Mouse (Mus musculus): ENCODE data around the gene Sdk1. TPM values are rescaled to one million over a fixed set of nuclear protein-coding genes. Genes with fewer than 3 reads are reported as not detected.

Gene Sdk1
- total RNA-seq, 1 experiment = 1.2 TPM

- H3K9me3 ChIP-seq (ENCODE audit: control insufficient read depth, insufficient read depth, low read depth, low read length) = no peaks in the 10 kb centered on the region
- no peaks in the 10 kb centered on the region for H3K4me1 ChIP-seq (ENCODE audit: control insufficient read depth in 2 of 2, insufficient read depth in 2 of 2, low read length in 2 of 2, poor library complexity in 1 of 2)
- no peak overlapping the region for H3K9ac ChIP-seq (ENCODE audit: insufficient read depth, low read depth, low read length, poor library complexity, severe bottlenecking)
- TF ChIP-seq ZC3H11A (IDR thresholded peaks at IDR 0.05; ENCODE audit: borderline replicate concordance, low read depth, low read length) (no peak), MAFK (IDR thresholded peaks at IDR 0.05; ENCODE audit: insufficient read depth, low read depth, low read length) (no peak), HCFC1 (IDR thresholded peaks at IDR 0.05; ENCODE audit: borderline replicate concordance, insufficient read depth, low read length) (no peak), ZNF384 (IDR thresholded peaks at IDR 0.05; ENCODE audit: low read depth, low read length) (no peak), CHD2 (IDR thresholded peaks at IDR 0.05; ENCODE audit: low read depth, low read length) (no peak)
- no peak overlapping the region for H3K27ac ChIP-seq (ENCODE audit: insufficient read depth, low read depth, low read length, poor library complexity, severe bottlenecking)
- H3K4me3 ChIP-seq (ENCODE audit: insufficient read depth in 1 of 2, low read depth in 1 of 2, low read length in 2 of 2, poor library complexity in 1 of 2, severe bottlenecking in 1 of 2) = no peak overlapping the region
- no peak for DNase-seq (ENCODE audit: low read depth, low spot score)
- H3K36me3 ChIP-seq (ENCODE audit: control insufficient read depth, insufficient read depth, low read length, poor library complexity, severe bottlenecking) = no peaks in the 10 kb centered on the region
- in situ Hi-C loops (cut with MboI; ENCODE audit: low sequenced_read_pairs in 2 of 2, unreplicated experiment in 2 of 2) = no loop called here
These were observed 542.2 kb downstream of the Sdk1 start for GRCm38 (mm10) chr5:141783516-141783915.

- Histone ChIP-seq H3K4me1 (ENCODE audit: control insufficient read depth in 2 of 2, insufficient read depth in 2 of 2, low read length in 2 of 2, poor library complexity in 1 of 2) (no peaks in the 10 kb centered on the region), H3K9me3 (ENCODE audit: control insufficient read depth, insufficient read depth, low read depth, low read length) (no peaks in the 10 kb centered on the region), H3K9ac (ENCODE audit: insufficient read depth, low read depth, low read length, poor library complexity, severe bottlenecking) (no peak overlapping the region), H3K36me3 (ENCODE audit: control insufficient read depth, insufficient read depth, low read length, poor library complexity, severe bottlenecking) (no peaks in the 10 kb centered on the region), H3K4me3 (ENCODE audit: insufficient read depth in 1 of 2, low read depth in 1 of 2, low read length in 2 of 2, poor library complexity in 1 of 2, severe bottlenecking in 1 of 2) (no peak overlapping the region), H3K27ac (ENCODE audit: insufficient read depth, low read depth, low read length, poor library complexity, severe bottlenecking) (no peak overlapping the region)
- TF ChIP-seq CHD2 (IDR thresholded peaks at IDR 0.05; ENCODE audit: low read depth, low read length) (no peak), HCFC1 (IDR thresholded peaks at IDR 0.05; ENCODE audit: borderline replicate concordance, insufficient read depth, low read length) (no peak), ZNF384 (IDR thresholded peaks at IDR 0.05; ENCODE audit: low read depth, low read length) (no peak), ZC3H11A (IDR thresholded peaks at IDR 0.05; ENCODE audit: borderline replicate concordance, low read depth, low read length) (no peak), MAFK (IDR thresholded peaks at IDR 0.05; ENCODE audit: insufficient read depth, low read depth, low read length) (no peak)
- DNase-seq (ENCODE audit: low read depth, low spot score) = no peak
- in situ Hi-C loops (cut with MboI; ENCODE audit: low sequenced_read_pairs in 2 of 2, unreplicated experiment in 2 of 2) = no loop called here
These were observed 552.6 kb downstream of the Sdk1 start for GRCm38 (mm10) chr5:141793926-141794325.

GRCm38 (mm10) chr5:141823823-141824330, 582.6 kb downstream of the Sdk1 start:
- in situ Hi-C loops (cut with MboI; ENCODE audit: low sequenced_read_pairs in 2 of 2, unreplicated experiment in 2 of 2) = no loop called here
- Histone ChIP-seq H3K9ac (ENCODE audit: insufficient read depth, low read depth, low read length, poor library complexity, severe bottlenecking) (no peak overlapping the region), H3K36me3 (ENCODE audit: control insufficient read depth, insufficient read depth, low read length, poor library complexity, severe bottlenecking) (no peaks in the 10 kb centered on the region), H3K4me3 (ENCODE audit: insufficient read depth in 1 of 2, low read depth in 1 of 2, low read length in 2 of 2, poor library complexity in 1 of 2, severe bottlenecking in 1 of 2) (no peak overlapping the region), H3K27ac (ENCODE audit: insufficient read depth, low read depth, low read length, poor library complexity, severe bottlenecking) (no peak overlapping the region), H3K4me1 (ENCODE audit: control insufficient read depth in 2 of 2, insufficient read depth in 2 of 2, low read length in 2 of 2, poor library complexity in 1 of 2) (no peaks in the 10 kb centered on the region), H3K9me3 (ENCODE audit: control insufficient read depth, insufficient read depth, low read depth, low read length) (no peaks in the 10 kb centered on the region)
- TF ChIP-seq ZNF384 (IDR thresholded peaks at IDR 0.05; ENCODE audit: low read depth, low read length) (no peak), ZC3H11A (IDR thresholded peaks at IDR 0.05; ENCODE audit: borderline replicate concordance, low read depth, low read length) (no peak), MAFK (IDR thresholded peaks at IDR 0.05; ENCODE audit: insufficient read depth, low read depth, low read length) (no peak), HCFC1 (IDR thresholded peaks at IDR 0.05; ENCODE audit: borderline replicate concordance, insufficient read depth, low read length) (no peak), CHD2 (IDR thresholded peaks at IDR 0.05; ENCODE audit: low read depth, low read length) (no peak)
- DNase-seq (ENCODE audit: low read depth, low spot score) = no peak

GRCm38 (mm10) chr5:141824739-141825379, 583.6 kb downstream of the Sdk1 start:
- no peak overlapping the region for H3K4me3 ChIP-seq (ENCODE audit: insufficient read depth in 1 of 2, low read depth in 1 of 2, low read length in 2 of 2, poor library complexity in 1 of 2, severe bottlenecking in 1 of 2)
- no peak overlapping the region for H3K27ac ChIP-seq (ENCODE audit: insufficient read depth, low read depth, low read length, poor library complexity, severe bottlenecking)
- no peak for DNase-seq (ENCODE audit: low read depth, low spot score)
- TF ChIP-seq ZC3H11A (IDR thresholded peaks at IDR 0.05; ENCODE audit: borderline replicate concordance, low read depth, low read length) = no peak
- TF ChIP-seq HCFC1 (IDR thresholded peaks at IDR 0.05; ENCODE audit: borderline replicate concordance, insufficient read depth, low read length) = no peak
- no peak for TF ChIP-seq ZNF384 (IDR thresholded peaks at IDR 0.05; ENCODE audit: low read depth, low read length)
- no peak for TF ChIP-seq CHD2 (IDR thresholded peaks at IDR 0.05; ENCODE audit: low read depth, low read length)
- no peak for TF ChIP-seq MAFK (IDR thresholded peaks at IDR 0.05; ENCODE audit: insufficient read depth, low read depth, low read length)
- H3K9me3 ChIP-seq (ENCODE audit: control insufficient read depth, insufficient read depth, low read depth, low read length) = no peaks in the 10 kb centered on the region
- H3K9ac ChIP-seq (ENCODE audit: insufficient read depth, low read depth, low read length, poor library complexity, severe bottlenecking) = no peak overlapping the region
- in situ Hi-C loops (cut with MboI; ENCODE audit: low sequenced_read_pairs in 2 of 2, unreplicated experiment in 2 of 2) = no loop called here
- H3K36me3 ChIP-seq (ENCODE audit: control insufficient read depth, insufficient read depth, low read length, poor library complexity, severe bottlenecking) = no peaks in the 10 kb centered on the region
- no peaks in the 10 kb centered on the region for H3K4me1 ChIP-seq (ENCODE audit: control insufficient read depth in 2 of 2, insufficient read depth in 2 of 2, low read length in 2 of 2, poor library complexity in 1 of 2)
